Mouse (Mus musculus) left cerebral cortex, adult 9 months (tissue): ENCODE measurements around the gene Reps1.
"Not testable (repeated sequence)": the region's sequence is repeated elsewhere in the genome, so short reads cannot be mapped to it uniquely, and the experiment has no call there.

Source experiments
- DNase-seq, 2 experiments: peaks; one replicate each; pipeline ENCODE4 v3.0.0; 2022; ENCODE audit warnings: low spot score in 2 of 2

Gene Reps1

DNA sequence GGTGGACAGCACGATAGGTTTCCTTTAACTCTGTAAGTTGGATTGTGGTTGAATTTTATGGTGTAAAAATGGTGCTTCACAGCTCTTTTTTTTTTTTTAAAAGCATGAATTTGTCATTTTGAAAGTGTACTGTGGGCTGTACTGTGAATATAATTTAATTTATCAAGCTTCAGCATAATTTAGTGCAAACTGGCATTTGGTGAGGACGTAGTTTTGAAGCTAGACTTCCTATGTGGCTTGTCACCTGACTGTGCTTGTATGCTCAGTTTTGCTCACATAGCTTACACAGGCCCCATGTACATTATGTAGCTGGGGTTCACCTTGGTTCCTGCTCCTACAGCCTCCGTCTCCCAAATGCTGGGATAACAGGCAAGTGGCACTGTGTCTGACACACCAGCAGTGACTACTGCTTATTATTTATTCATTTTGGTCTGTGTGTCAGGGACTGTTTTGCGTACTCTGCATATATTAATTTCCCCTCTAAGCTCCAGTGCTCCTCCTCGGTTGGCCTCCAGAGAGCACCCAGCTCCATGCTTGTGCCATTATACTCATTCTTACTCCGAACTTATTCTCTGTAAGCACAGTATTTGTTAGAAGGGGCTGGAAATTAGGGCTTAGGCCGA is 9.1 kb downstream of the Reps1 start:
- DNase-seq = no peak

DNA sequence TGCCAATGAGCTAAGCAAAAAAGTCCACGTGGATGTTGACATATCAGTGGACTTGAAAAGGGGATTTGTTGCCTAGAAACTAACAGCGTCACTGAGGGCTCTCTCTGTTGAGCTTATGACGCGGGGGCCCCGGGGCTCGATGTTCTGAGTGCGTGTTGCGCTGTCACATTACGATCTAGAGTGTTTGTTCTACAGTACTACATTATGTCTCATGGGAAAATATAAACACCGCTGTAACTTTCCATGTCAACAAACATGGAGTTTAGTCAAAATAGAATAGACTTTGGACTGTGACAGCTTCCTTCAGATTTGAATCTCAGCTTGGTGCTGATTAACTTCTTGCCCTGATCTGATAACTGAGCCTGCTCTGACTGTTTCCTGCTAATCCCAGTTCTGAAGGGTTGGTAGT is 10.4 kb downstream of the Reps1 start:
- DNase-seq = no peak

DNA sequence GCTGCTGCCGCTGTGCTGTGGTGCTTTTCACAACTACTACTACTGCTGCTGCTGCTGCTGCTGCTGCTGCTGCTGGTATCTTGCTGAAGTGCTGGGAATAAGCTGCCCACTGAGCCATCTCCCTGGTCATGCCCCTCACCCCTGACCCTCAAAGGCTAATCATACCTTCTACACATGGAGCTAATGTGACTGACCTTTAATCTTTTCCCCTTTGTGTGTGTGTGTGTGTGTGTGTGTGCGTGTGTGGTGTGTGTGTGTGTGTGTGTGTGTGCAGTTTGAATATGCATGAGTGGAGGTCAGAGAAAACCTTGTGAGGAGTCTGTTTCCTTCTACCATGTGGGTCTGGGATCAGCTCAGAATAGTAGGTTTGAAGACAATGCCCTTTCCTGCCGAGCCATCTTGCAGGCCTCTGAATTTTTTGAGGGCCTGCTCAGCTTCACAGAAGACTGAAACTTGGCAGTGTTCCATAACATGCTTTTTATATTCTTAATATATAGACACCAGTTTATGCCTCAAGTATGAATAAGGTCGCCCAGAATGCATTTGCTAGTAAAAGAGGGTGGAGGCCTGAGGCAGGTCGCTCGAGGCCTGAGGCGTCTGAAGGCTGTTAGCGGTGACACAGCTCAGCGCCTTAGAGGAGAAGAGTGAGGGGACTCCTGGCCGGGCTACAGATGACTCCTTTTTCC is 12.2 kb downstream of the Reps1 start:
- no peak for DNase-seq

DNA sequence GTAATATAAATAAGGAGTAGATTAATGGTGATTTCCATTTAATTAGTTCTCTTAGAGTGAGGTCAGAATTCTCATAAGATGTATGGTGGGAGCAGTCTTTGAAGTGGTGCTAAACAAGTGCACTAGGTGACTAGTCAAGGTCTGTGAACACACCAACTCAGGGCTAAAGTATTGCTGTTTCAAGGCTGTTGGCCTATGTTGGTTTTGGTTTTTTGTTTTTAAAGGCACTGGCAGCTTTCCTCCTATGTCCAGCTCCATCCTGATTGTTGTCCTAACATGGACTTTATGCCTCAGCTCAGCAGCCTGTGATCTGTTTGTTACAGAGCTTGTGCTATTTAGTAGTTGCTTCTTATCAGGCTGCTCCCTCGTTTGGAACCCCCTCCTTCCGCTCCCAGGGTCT is 13.2 kb downstream of the Reps1 start:
- DNase-seq = no peak

DNA sequence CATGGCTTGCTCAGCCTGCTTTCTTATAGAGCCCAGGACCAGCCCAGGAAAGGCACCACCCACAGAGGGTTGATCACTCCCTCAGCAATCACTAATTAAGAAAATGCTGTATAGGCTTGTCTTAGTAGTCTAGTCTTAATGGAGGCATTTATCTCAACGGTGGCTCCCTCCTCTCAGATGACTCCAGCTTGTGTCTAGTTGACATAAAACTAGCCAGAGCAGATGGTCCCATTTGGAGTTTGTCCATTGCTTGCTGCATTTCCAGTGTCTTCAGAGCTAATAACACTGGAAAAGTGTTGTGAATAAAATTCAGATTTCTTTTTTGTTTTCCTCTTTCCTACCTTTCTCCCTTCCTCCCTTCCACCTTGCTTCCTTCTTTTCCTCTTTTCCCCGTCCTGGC is 13.9 kb downstream of the Reps1 start:
- no peak for DNase-seq

DNA sequence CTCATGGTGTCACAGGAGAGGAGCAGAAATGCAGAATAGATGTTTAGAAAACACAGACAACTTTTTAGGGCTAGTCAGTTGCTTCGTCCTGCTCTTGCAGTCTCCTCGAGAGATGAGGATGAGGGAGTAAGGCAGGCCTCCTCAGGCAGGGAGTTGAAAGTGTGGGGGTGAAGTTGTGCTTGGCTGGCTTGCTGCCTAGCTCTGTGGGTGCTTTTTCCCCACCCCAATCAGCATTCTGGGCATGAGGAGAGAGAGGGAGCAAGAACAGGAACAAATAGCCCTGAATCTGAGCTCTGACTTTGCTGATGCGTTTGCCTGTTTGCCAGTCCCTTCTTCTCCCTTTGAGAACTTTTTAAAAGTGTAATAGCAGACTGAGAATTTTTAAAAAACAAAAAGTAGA is 14.5 kb downstream of the Reps1 start:
- DNase-seq = peak; percentile 35 to 69

DNA sequence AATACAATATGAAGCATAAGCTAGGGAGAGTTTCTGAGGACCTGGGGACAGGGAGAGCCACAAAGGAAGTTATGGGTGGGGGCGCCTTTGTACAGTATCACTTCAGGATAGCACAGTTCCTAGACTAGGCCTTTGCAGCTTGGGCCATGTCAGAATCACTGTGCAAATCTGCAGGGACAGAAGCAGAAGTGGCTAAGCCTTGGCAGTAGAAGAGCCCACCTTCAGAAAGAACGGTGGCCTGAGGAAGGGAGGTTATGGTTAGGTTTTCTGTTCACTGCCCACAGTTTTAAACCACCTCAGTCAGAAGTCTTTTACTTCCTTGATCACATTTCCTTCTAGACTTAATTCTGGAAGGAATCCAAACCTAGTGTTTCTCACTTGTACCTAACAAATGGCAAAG is 15.0 kb downstream of the Reps1 start:
- no peak for DNase-seq

DNA sequence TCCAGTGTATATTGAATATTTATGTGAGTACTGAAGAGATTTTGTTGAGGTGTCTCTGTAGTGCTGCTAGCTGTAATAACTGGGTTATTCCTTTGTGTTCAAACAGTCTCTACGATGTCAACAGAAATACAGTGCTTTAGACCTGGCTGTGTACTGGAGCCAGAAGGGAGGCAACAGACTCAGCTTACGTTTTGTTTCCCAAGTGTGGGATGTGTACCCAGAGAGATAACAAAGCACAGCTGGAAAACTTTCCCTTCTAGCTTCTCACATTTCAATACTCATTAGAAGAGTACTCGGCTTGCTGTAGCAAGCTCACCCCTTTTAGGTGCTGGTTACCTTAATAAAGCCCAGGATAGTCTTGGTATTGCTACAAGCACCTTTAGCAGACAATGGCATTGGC is 17.2 kb downstream of the Reps1 start:
- DNase-seq = no peak

DNA sequence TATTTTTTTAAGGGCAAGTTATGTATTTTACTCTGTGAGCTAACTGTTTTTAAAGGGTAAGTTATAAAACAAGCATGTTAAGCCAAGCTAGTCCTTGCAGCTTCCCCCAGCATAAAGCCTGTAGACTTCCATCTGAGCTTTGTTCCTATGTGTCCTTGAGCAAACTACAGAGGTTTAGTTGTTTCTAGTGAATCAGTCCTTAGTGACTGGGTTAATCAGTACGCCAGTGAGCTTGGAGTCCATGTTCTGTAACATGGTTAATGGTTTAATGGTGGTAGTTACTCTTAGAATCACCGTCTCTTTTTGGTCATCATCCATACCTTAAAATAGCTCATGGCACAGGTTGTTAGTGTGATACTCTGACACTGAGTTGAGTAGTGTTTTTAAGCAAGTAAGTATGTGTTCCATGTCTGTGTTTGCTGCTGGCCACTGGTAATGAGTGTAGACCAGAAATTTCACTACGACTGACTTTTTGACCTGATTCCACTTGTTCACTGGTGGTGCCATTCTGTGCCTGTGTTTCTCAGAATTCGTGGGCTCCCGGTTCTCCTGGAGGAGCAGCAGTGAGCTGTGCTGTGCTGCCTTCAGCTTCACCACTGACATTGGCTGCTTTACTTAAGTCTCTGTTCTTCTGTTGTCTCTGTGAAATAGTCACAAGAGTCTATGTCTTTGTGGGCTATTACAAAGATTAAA is 18.9 kb downstream of the Reps1 start:
- no peak for DNase-seq

DNA sequence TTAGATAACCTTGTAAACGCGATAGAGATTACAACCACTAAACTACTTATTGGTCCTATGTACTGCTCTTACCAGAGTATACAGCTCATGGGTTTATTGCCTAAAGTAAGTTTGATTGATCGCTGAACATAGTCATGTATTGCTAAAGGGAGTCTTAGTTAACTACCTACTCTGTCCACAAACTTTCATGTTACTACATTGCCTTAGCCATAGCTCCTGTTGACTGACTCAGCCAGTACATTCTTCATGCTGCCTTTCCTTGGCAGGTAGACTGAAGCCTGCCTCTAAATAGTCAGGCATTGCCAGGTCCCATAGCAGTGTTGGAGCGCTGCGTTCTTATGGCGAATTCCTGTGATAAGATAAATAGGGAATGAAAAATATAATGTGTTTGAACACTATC is 20.2 kb downstream of the Reps1 start:
- DNase-seq = no peak

DNA sequence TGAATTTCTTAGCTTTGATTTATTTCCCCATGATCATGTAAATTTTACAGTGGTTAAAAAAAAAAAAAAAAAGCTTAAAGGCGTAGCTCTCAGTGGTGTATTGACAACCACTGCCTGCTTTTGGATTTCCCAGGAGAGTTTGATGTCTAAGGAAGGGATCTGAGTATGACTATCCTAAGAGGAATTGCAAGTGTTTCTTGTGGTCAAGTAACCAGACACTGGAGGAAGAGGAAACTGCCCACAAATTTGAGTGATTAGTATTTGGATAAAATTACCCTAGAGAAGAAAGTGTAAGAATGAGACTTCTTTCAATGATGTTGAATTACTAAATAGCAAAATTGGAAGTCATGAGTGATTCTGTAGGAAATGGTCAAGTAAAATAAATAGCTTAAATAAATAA is 25.9 kb downstream of the Reps1 start:
- no peak for DNase-seq

DNA sequence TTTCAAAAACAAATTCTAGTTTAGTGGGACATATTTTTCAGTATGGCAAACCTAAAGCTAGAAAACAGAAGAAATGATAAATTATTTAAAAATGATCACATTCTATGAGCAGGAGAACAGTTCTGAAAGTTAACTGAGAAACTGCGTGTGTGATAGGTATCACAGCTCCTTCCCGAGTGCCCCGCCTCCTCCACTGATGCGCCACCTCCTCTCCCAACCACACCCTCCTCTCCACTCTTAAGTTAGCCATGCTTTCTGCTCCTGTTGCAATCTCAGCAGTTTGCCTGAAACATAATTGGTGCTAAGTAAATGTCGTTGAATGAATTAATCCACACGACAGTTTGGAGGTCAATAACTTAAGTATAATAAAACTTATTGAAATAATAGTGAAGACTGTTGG is 27.1 kb downstream of the Reps1 start:
- DNase-seq = no peak

DNA sequence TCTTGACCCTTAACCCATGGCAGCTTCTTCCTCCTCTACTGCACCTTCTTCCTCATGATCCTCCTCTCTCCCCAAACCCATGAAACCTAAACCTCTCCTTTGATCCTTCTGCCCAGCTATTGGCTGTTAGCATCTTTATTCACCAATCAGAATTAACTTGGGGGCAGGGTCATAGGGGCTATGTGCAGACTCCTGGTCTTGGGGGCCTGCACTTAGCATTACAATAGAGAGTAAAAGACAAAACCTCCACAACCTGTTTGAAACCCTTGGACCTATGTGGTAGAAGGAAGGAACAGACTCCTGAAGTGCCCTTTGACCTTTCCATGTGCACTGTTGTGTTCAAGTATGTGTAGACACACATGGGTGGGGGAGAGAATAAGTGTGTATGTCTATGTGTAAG is 35.0 kb downstream of the Reps1 start:
- DNase-seq = no peak

DNA sequence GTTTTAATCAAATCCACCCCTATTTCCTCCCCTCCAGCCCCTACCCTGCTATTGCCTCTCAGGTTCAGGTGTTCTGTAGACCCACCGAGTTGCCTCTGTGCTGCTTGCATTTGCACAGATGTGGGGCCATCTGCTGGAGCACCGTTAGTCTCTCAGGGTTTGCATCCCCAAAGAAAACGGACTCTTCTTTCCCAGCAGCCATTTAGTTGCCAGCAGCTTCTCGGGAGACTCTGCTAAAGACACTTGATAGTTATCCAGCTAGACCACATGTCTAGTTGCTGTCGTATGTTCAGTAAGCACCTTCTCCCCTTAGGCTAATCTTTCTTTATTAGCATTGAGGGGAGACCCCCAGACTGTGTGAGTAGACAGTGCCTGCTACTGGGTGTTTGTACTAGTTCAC is 46.5 kb downstream of the Reps1 start:
- no peak for DNase-seq

DNA sequence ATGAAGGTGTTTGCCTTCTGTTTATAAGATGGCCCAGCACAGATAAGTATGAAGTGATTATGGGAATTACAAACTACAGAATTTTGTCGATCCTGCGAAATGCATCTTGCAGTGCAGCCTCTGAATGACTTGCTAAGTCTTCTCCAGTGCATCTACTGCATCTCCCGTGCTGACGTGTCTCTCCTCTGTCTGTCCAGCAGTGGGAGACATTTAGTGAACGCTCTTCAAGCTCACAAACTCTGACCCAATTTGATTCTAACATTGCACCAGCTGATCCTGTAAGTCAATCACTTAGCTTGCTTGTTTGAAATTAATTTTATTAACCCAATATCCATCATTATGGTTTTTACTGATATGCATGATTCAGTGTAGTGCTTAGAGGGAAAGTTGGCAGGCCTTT is 51.8 kb downstream of the Reps1 start:
- no peak for DNase-seq

DNA sequence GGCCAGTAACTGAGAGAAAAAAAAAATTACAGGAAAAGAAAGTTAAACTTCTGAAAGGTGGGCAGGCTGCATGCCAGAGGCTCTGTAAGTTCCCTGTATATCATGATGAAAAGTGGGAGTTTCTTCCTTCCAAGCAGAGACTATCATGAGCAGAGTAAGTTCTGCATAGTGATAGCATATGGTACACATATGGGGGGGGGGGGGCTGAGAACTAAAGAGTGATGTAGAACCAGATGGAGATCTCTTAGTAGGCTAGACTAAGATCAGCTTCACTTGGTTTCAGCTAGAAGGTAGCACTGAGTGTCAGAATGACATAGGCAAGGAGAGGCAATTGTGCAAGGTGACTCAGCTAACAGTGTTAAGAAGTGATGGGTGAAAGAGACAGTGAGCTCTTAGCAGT is 55.3 kb downstream of the Reps1 start:
- no peak for DNase-seq

DNA sequence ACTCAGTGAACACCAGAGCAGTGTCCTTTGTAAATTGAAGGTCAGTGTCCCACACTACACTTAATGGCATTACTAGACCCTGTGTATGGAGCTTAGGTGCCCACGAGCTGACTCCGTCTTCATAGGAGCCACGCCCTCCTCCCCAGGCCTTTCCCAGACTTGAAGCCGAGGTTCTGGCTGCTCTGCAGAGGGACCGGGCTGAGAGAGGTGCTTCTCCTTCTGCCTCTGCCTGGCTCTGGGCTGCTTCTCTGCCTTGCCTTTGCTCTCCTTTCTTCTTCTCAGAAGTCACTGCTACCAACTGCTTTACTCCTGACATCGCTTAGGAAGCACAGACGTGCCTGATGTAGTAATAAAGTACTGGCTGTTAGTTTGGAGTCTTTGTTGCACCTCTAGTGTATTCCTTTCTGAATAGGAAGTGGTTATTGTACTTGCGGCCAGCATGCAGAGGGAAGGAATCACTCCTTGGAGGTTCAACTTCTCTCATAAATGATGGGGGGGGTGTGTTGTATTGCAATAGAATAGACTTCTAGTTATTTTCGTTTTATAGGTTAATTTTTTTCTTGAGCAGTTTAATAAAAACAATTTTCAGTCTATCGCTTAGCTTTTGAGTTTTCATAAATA is 57.9 kb downstream of the Reps1 start:
- DNase-seq = no peak

DNA sequence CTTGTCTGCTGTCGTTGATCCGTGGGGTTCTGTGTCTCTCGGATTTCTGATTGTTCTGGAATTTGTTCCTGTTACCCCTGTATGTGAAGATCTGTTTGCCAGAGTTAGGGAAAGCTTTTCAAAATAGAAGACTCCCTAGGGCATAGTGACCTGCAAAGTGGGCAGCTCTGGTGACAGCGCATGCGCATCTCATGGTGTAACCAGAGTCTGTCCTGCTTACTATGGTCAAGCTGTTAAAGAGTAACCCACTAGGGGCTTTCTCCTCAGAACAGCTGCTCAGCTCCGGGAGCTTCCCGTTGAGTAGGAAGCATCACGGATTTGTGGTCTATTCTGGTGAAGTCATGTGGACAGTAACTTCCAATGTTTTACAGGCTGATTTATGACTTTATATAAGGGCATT is 62.7 kb downstream of the Reps1 start:
- DNase-seq = no peak

DNA sequence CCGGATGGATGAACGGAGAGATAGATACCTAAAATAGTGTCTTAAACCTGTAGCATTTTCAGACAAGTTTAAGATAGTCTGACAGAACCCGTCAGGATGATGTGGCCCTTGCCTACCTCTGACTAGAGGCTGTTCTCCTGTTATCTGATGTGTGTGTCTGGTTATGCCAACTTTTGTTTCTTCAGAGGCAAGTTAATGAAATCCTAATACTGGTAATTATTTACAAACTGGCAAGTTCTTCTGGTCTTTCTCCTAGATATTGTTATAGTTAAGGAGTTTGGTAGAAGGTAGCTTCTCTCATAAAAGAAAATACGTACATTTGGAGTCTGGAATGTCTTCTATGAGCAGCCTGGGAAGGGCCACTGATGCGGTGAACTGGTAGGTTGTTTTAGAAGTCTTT is 74.6 kb downstream of the Reps1 start:
- no peak for DNase-seq

DNA sequence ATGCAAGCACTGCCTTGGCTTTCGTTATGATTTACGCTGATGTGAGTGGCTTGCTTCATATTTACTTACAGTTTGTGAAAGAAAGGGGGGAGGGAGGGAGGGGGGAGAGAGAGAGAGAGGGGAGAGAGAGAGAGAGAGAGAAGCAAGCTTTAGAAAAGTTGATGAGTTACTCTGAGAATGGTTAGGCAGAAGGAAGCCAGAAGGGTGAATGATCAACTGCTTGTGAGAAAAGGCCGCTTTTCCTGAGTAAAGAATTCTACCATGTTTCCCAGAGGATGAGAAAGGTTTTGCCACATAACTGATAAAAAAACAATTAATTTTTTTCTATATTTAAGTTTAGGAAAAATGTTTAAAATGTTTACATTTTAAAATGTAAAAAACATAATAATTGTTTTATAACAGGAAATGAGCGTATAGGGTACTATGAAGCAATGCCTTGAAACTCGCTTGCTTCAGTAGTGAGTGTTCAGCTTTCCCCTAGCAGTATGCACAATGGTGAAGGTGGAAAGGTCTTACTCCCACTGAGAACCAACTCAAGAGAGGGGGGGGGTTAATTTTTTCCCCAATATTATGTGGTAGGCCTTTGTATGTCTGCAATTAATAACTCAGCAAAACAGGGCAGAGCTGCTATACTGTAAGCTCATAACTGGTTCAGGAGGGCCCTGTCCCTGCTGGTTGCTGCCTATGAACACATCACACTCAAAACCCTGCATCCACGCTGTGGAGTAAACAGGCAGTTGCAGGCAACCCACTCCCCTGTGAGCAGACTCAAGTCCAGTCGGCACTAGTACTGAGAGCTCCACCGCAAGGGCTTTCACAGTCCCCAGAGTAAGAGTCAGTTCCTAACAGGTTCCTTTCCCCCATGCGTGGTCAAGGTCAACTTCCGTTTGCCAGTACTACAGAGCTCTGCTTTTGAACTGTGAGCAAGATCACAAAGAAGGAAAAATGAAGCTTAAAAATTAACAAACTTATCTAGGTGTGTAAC is 76.3 kb downstream of the Reps1 start:
- no peak for DNase-seq

DNA sequence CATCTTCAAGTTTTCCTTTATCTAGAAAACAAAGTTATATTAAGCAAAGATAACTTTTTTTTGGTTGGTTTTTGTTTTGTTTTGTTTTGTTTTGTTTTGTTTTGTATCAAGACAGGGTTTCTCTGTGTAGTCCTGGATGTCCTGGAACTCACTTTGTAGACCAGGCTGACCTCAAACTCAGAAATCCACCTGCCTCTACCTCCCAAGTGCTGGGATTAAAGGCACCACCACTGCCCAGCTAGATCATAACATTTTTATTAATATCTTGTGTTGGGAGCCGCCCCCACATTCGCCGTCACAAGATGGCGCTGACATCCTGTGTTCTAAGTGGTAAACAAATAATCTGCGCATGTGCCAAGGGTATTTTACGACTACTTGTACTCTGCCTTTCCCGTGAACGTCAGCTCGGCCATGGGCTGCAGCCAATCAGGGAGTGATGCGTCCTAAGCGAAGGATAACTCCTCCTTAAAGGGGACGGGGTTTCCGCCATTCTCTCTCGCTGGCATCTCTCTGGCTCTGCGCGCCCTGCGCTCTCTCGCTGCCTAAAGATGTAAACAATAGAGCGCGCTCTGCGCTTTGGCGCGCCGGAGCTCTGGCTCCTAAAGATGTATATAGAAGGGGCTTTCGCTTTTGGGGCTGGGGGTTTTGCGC is 83.3 kb downstream of the Reps1 start:
- not testable (repeated sequence) for DNase-seq
